Mouse (Mus musculus) heart, adult 9 months (tissue): ENCODE measurements around the gene Med18.

Experiments used
- DNase-seq, 2 experiments: peaks; one replicate each; pipeline ENCODE4 v3.0.0; 2022; ENCODE audit warnings: low spot score in 2 of 2

Med18 gene

GRCm38 (mm10) chr4:132463430-132464254 lies at the start of gene Med18:
TSS of gene Med18 (minus strand) at chr4:132463921.
- peak; percentile 91 to 93 for DNase-seq

DNA sequence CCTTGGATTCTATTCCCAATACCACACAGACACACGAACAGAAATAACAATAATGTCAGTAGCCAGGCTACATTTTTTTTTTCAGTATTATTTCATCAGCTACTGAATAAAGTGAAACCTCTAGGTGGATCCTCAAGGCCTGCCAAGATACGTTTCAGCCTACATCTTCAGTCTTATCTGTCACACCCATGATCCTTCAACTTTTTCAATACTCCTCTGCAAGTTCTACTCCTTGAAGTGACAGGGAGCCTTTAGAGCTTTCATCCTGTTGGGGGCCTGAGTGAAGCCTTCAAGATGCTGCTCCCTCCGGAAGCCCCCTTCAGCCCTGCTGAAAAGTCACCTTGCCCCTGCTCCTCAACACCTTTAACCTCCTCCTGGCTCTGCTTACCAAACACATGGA lies 48.4 kb upstream of the Med18 start:
- no peak for DNase-seq

DNA sequence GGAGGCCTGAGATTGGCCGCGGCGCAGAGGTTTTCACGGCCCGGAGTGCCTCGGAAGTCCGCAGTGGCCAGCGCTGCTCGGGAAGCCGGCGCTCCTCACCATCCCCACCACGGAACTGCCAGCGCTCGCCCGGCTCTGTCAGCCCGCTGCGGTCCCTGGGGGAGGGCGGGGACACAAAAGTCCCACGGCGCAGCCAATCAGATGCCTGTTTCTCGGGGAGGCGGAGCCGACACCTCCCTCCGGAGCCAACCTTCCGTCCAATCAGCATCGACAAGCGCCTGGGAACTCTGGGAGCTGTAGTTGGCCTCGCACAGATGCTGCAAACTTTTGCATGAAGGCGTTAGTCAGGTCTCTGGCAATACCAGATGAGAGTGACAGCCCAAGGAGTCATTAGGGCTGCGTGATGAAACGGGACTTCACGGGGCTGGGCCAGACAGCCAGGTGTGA lies 46.7 kb upstream of the Med18 start, which contains the start of gene Sesn2:
Sesn2 (minus strand) TSS at position 150 of the 447 bp plus-strand sequence.
- DNase-seq, result peak; percentile 97 to 98

DNA sequence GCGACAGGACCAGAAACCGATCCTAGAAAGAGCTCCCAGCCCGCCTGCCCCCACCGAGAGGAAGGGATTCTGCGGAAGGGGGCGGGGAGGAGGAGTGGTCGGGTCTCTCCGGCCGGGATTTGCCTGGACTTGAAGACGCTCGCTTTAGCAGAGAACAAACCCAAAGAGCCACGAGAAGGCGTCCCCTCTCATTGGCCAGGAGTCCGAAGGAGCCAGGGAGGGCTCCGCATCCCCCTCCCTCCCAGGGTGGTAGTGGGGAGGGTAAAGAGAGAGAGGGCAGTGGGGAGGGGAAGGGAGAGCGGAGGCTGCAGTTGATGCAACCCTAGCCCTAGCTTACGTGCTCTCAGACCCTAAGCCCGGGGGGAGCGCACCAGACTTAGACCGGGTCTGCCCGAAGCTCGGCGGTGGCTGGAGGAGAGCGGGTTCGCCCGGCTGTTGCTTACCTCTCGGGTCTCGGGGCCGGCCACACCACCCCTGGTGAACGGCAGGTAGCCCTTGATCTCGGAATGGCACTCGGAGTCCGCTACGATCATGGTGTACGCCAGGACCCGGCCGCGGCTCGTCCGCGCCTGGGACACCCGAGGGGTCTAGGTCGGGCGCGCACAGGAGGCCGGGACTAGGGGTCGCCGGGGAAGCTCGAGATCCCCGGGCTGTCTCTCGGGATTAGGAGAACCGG lies 46.0 kb upstream of the Med18 start:
- DNase-seq, result peak; percentile 64 to 74

GRCm38 (mm10) chr4:132507210-132507609 lies 43.5 kb upstream of the Med18 start:
- DNase-seq, result no peak

DNA sequence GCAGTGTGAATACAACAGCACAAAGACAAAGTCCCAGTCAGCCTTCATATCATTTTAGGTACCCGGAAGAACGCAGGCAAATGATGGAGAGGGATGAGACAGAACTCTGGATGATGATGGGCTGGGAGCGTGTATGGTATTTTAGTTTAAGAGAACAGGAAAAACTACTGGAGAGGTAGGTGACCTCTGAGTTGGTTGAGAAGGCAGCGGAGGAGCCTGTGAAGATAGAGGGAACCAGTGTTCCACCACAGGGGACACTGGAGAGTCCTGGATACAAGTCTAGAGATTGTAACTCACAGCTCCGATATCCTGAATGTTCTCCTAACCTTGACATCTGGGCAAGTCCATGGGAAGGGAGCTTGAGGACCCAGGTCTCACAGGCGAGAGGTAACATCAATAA lies 42.5 kb upstream of the Med18 start:
- no peak for DNase-seq

- no peak for DNase-seq
These were observed 42.1 kb upstream of the Med18 start for GRCm38 (mm10) chr4:132505800-132506199.

- no peak for DNase-seq
These were observed 41.5 kb upstream of the Med18 start for GRCm38 (mm10) chr4:132505034-132505738.

DNA sequence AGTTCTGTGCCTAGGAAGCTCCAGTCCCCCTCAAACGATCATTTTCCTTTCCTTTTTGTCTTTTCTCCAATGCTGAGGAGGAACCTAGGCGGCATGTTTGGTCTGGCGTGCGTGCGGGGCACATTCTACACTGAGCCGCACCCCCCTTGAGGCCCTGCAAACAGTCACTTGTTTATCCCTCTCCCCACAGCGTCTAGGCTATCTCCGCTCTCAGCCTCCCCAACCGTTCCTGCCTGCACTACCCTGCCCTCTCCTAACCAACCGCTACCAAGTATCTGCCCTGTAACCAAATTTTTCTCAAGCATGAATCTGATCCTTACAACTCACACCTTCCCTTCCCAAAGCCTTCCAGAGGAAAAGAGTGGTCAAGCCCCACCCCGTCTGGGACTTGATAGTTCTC lies 39.6 kb upstream of the Med18 start:
- no peak for DNase-seq

GRCm38 (mm10) chr4:132501639-132502038 lies 37.9 kb upstream of the Med18 start:
- no peak for DNase-seq

- no peak for DNase-seq
These were observed 30.7 kb upstream of the Med18 start for GRCm38 (mm10) chr4:132494271-132494918.

DNA sequence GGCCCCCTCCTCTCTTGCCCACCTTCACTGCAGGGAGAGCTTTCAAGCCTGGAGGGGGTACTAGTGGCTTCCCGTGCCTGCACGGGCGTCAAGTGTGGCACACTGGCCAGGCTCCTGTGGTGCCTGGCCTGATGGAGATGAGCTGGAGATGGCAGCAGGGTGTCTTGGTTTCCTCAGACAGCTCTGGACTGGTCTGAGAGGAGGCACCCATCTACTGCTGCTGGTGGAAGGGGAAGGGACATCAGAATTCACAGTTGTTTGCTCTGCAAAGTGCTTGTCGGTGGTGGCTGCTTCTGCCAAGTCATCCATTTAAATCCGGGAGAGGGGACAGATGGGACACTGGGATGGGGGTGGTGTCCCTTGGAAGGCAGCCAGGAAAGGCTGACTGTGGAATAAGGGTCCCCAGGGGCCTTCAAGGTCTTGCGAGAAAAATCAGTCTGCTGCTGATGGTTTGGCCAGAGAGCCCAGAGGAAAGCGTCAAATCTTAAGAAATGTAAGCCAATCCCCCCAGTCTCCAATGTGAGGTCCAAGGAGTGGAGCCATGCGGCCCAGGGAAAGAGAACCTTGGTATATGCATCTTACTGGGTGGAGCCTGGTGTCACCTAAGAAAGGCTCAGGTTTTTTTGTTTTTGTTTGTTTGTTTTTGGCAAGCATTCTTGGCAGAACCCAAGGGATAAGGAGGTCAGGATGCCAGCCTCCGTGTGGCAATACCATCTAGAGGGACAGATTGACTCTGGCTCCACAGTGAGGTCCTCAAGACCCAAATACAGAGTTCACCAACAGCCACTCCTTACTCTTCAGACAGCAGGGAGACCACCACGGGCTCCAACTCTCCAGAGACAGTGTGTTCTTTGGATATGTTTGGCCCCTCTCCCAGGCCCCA lies 28.7 kb upstream of the Med18 start:
- peak; percentile 40 to 51 for DNase-seq

GRCm38 (mm10) chr4:132491748-132492147 lies 28.0 kb upstream of the Med18 start:
- peak; percentile 16 to 23 for DNase-seq

- DNase-seq, result no peak
These were observed 27.3 kb upstream of the Med18 start for GRCm38 (mm10) chr4:132491057-132491456.

DNA sequence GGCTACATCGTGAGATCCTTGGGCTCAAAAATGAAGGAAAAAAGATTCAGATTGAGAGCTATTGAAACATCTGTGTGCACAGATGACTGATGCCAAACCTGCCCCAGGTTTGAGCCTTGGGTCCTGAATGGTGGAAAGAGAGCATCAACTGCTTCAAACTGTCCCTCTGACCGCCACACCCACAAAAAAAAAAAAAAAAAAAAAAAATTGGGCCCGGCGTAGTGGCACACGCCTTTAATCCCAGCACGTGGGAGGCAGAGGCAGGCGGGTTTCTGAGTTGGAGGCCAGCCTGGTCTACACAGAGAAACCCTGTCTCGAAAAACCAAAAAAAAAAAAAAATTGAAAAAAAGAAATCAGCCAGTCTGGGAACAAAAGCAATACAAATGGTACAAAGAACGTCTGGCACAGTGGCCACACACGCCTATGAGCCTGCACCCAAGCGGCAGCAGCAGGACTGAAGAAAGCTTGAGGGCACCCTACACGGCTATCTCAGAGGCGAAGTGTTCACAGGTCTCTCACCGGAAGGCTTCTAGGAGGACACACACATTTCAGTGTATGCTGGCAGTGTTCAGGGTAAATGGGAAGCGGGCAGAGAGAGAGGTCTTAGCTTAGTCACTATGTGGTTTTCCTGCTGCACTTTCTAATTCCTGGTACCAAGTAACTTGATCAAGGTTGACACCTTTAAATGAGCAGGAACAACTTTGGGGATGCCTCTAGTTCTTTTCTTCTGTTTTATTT lies 26.7 kb upstream of the Med18 start:
- no peak for DNase-seq

DNA sequence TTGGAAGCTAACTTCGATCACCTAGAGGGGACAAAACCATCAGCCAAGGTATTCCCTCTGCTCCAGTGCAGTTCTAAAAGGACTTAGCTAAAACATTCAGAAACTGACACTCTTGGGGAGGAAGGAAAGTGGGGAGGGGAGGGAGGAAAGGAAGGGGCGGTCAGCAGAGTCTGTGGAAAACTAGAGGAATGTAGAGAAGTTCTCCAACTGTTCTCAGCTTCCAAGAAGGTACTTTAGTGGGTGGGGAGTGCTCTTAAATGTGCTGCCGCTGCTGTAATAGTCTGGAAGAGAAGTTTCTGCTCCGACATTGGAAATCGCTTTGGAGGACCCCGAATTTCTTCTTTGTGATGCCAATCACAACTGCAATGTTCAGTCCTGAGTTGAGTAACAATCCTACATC lies 25.3 kb upstream of the Med18 start:
- no peak for DNase-seq

DNA sequence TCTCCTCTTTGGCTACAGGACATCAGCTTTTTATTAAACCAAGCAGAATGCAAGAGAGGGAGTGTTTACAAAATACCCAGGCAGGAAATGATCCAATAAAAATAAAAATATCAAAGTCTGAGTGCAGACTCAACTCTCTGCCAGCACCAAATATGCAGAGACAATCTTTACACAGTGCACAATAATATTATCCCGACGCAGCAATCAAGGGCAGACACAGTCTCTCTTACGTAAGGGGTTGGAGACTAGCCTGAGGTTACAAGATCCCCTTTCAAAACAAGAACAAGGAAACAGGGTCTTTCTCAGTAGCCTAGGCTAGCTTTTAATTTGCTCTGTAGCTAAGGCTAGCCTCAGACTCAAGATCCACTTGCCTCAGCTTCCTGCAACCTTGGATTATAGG lies 24.8 kb upstream of the Med18 start:
- no peak for DNase-seq

GRCm38 (mm10) chr4:132484820-132485219 lies 21.1 kb upstream of the Med18 start:
- DNase-seq, result no peak

DNA sequence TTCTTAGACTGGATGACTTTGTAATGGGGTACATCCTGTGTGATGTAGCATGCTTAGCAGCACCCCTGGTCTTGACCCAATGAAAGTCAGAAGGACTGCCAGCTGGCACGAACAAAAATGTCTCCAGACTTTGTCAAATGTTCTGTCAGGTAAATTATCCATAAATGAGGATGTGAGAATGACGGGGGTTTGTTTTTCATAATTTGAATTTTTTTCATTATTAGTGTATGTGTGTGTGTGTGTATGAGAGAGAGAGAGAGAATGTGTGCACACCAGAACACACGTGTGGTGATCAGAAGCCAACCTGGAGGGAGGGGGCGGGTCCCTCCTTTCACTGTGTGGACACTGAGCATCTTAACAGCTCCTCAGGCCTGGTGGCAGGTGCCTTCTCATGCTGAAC lies 20.5 kb upstream of the Med18 start:
- DNase-seq, result no peak

DNA sequence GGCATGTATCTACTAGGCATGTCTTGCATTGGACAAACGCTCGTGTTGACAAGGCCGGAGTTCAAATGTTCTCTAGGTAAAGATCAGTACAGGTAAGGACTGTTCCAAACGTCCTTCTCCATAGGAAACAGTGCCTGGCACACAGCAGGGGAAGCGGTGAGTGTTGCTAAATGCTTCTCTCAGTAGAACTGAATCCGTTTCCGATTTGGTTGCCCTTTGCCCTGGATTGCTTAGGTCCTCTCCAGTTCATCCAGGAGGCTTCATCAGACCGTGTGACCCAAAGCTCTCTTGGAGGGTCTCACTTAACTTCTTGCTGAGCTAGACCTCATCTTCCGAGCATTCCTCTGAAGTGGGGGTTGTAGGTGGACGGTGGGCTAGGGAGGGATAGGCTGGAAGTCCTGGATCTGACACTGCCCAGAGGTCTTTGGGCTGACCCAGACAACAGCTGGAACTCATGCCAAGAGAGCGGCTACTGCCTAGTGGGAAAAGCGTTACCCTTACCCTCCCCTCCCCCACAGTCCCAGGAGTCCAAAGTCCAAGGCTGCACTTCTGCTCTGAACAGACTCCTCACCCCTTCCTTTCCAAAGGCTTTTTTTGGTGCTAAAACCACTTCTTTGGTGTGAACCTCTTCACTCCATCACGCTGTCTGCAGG lies 19.4 kb upstream of the Med18 start:
- DNase-seq, result no peak
